Mouse (Mus musculus): Measurements from ENCODE around the gene G6pc3. TPM values are rescaled to one million over a fixed set of nuclear protein-coding genes. Genes with fewer than 3 reads are reported as not detected.

Gene G6pc3
- total RNA-seq, 1 experiment, result 14.2 TPM

- Histone ChIP-seq H3K36me3 (ENCODE audit: control insufficient read depth, insufficient read depth, low read length, poor library complexity, severe bottlenecking) (no peaks in the 10 kb centered on the region; the same call in 1 of the 2 replicates), H3K4me1 (ENCODE audit: control insufficient read depth in 2 of 2, insufficient read depth in 2 of 2, low read length in 2 of 2, poor library complexity in 1 of 2) (peaks cover 0 to 9% of the 10 kb centered on the region in 2 experiments; a peak in 3 of 4 replicates), H3K4me3 (ENCODE audit: insufficient read depth in 1 of 2, low read depth in 1 of 2, low read length in 2 of 2, poor library complexity in 1 of 2, severe bottlenecking in 1 of 2) (no peak overlapping the region), H3K9me3 (ENCODE audit: control insufficient read depth, insufficient read depth, low read depth, low read length) (no peaks in the 10 kb centered on the region), H3K27ac (ENCODE audit: insufficient read depth, low read depth, low read length, poor library complexity, severe bottlenecking) (no peak overlapping the region), H3K9ac (ENCODE audit: insufficient read depth, low read depth, low read length, poor library complexity, severe bottlenecking) (no peak overlapping the region)
- in situ Hi-C loops (cut with MboI; ENCODE audit: low sequenced_read_pairs in 2 of 2, unreplicated experiment in 2 of 2), result no loop called here
- TF ChIP-seq HCFC1 (IDR thresholded peaks at IDR 0.05; ENCODE audit: borderline replicate concordance, insufficient read depth, low read length) (no peak), ZNF384 (IDR thresholded peaks at IDR 0.05; ENCODE audit: low read depth, low read length) (no peak), MAFK (IDR thresholded peaks at IDR 0.05; ENCODE audit: insufficient read depth, low read depth, low read length) (no peak), CHD2 (IDR thresholded peaks at IDR 0.05; ENCODE audit: low read depth, low read length) (no peak), ZC3H11A (IDR thresholded peaks at IDR 0.05; ENCODE audit: borderline replicate concordance, low read depth, low read length) (no peak)
- no peak for DNase-seq (ENCODE audit: low read depth, low spot score)
These were observed 21.6 kb downstream of the G6pc3 start for GRCm38 (mm10) chr11:102211011-102211410.

- in situ Hi-C loops (cut with MboI; ENCODE audit: low sequenced_read_pairs in 2 of 2, unreplicated experiment in 2 of 2), result no loop called here
- no peaks in the 10 kb centered on the region; the same call in 1 of the 2 replicates for H3K36me3 ChIP-seq (ENCODE audit: control insufficient read depth, insufficient read depth, low read length, poor library complexity, severe bottlenecking)
- no peak overlapping the region for H3K27ac ChIP-seq (ENCODE audit: insufficient read depth, low read depth, low read length, poor library complexity, severe bottlenecking)
- TF ChIP-seq ZNF384 (IDR thresholded peaks at IDR 0.05; ENCODE audit: low read depth, low read length) (no peak), HCFC1 (IDR thresholded peaks at IDR 0.05; ENCODE audit: borderline replicate concordance, insufficient read depth, low read length) (no peak), MAFK (IDR thresholded peaks at IDR 0.05; ENCODE audit: insufficient read depth, low read depth, low read length) (no peak), ZC3H11A (IDR thresholded peaks at IDR 0.05; ENCODE audit: borderline replicate concordance, low read depth, low read length) (no peak)
- H3K9ac ChIP-seq (ENCODE audit: insufficient read depth, low read depth, low read length, poor library complexity, severe bottlenecking), result no peak overlapping the region
- no peak for DNase-seq (ENCODE audit: low read depth, low spot score)
- H3K4me3 ChIP-seq (ENCODE audit: insufficient read depth in 1 of 2, low read depth in 1 of 2, low read length in 2 of 2, poor library complexity in 1 of 2, severe bottlenecking in 1 of 2), result no peak overlapping the region
- H3K4me1 ChIP-seq (ENCODE audit: control insufficient read depth in 2 of 2, insufficient read depth in 2 of 2, low read length in 2 of 2, poor library complexity in 1 of 2), result peaks cover 0 to 13% of the 10 kb centered on the region in 2 experiments; a peak in 3 of 4 replicates
- H3K9me3 ChIP-seq (ENCODE audit: control insufficient read depth, insufficient read depth, low read depth, low read length), result no peaks in the 10 kb centered on the region
These were observed 22.5 kb downstream of the G6pc3 start for GRCm38 (mm10) chr11:102211936-102212341.

GRCm38 (mm10) chr11:102214430-102215156 is 25.2 kb downstream of the G6pc3 start:
- no peak overlapping the region for H3K27ac ChIP-seq (ENCODE audit: insufficient read depth, low read depth, low read length, poor library complexity, severe bottlenecking)
- TF ChIP-seq MAFK (IDR thresholded peaks at IDR 0.05; ENCODE audit: insufficient read depth, low read depth, low read length), result no peak
- no peak for TF ChIP-seq HCFC1 (IDR thresholded peaks at IDR 0.05; ENCODE audit: borderline replicate concordance, insufficient read depth, low read length)
- TF ChIP-seq CHD2 (IDR thresholded peaks at IDR 0.05; ENCODE audit: low read depth, low read length), result no peak
- TF ChIP-seq ZC3H11A (IDR thresholded peaks at IDR 0.05; ENCODE audit: borderline replicate concordance, low read depth, low read length), result no peak
- no peak for TF ChIP-seq ZNF384 (IDR thresholded peaks at IDR 0.05; ENCODE audit: low read depth, low read length)
- in situ Hi-C loops (cut with MboI; ENCODE audit: low sequenced_read_pairs in 2 of 2, unreplicated experiment in 2 of 2), result no loop called here
- H3K4me3 ChIP-seq (ENCODE audit: insufficient read depth in 1 of 2, low read depth in 1 of 2, low read length in 2 of 2, poor library complexity in 1 of 2, severe bottlenecking in 1 of 2), result no peak overlapping the region
- H3K4me1 ChIP-seq (ENCODE audit: control insufficient read depth in 2 of 2, insufficient read depth in 2 of 2, low read length in 2 of 2, poor library complexity in 1 of 2), result peaks cover 0 to 21% of the 10 kb centered on the region in 2 experiments; a peak in 3 of 4 replicates
- peaks cover 6% of the 10 kb centered on the region; the same call in 1 of the 2 replicates for H3K36me3 ChIP-seq (ENCODE audit: control insufficient read depth, insufficient read depth, low read length, poor library complexity, severe bottlenecking)
- no peaks in the 10 kb centered on the region for H3K9me3 ChIP-seq (ENCODE audit: control insufficient read depth, insufficient read depth, low read depth, low read length)
- DNase-seq (ENCODE audit: low read depth, low spot score), result no peak
- H3K9ac ChIP-seq (ENCODE audit: insufficient read depth, low read depth, low read length, poor library complexity, severe bottlenecking), result no peak overlapping the region

- peaks cover 0 to 21% of the 10 kb centered on the region in 2 experiments; a peak in 3 of 4 replicates for H3K4me1 ChIP-seq (ENCODE audit: control insufficient read depth in 2 of 2, insufficient read depth in 2 of 2, low read length in 2 of 2, poor library complexity in 1 of 2)
- H3K36me3 ChIP-seq (ENCODE audit: control insufficient read depth, insufficient read depth, low read length, poor library complexity, severe bottlenecking), result peaks cover 6% of the 10 kb centered on the region; the same call in 1 of the 2 replicates
- TF ChIP-seq CHD2 (IDR thresholded peaks at IDR 0.05; ENCODE audit: low read depth, low read length) (no peak), MAFK (IDR thresholded peaks at IDR 0.05; ENCODE audit: insufficient read depth, low read depth, low read length) (no peak), ZC3H11A (IDR thresholded peaks at IDR 0.05; ENCODE audit: borderline replicate concordance, low read depth, low read length) (no peak), ZNF384 (IDR thresholded peaks at IDR 0.05; ENCODE audit: low read depth, low read length) (no peak), HCFC1 (IDR thresholded peaks at IDR 0.05; ENCODE audit: borderline replicate concordance, insufficient read depth, low read length) (no peak)
- in situ Hi-C loops (cut with MboI; ENCODE audit: low sequenced_read_pairs in 2 of 2, unreplicated experiment in 2 of 2), result no loop called here
- H3K27ac ChIP-seq (ENCODE audit: insufficient read depth, low read depth, low read length, poor library complexity, severe bottlenecking), result no peak overlapping the region
- no peaks in the 10 kb centered on the region for H3K9me3 ChIP-seq (ENCODE audit: control insufficient read depth, insufficient read depth, low read depth, low read length)
- H3K9ac ChIP-seq (ENCODE audit: insufficient read depth, low read depth, low read length, poor library complexity, severe bottlenecking), result no peak overlapping the region
- no peak for DNase-seq (ENCODE audit: low read depth, low spot score)
- no peak overlapping the region for H3K4me3 ChIP-seq (ENCODE audit: insufficient read depth in 1 of 2, low read depth in 1 of 2, low read length in 2 of 2, poor library complexity in 1 of 2, severe bottlenecking in 1 of 2)
These were observed 26.1 kb downstream of the G6pc3 start for GRCm38 (mm10) chr11:102215511-102215910.
